Mouse (Mus musculus) kidney, embryonic 15.5 days (tissue): ENCODE data around the gene Btbd10. TPM values are rescaled to one million over a fixed set of nuclear protein-coding genes. Genes with fewer than 3 reads are reported as not detected.

Source experiments
- ATAC-seq: fragments of 200-750 bp; cut with Nextera tagmentation; replicated peaks from 2 replicates; pipeline ENCODE4 v1.8.0; 2017; ENCODE audit warnings: moderate TSS enrichment; ENCODE audit not compliant: low FRiP score
- H3K27ac ChIP-seq: fragments of 300-500 bp; sonication (generic); 2 replicates; pipeline ENCODE4 v1.5.1; 2015; ENCODE audit warnings: mild to moderate bottlenecking, inconsistent platforms
- H3K27me3 ChIP-seq: fragments of 300-500 bp; sonication (generic); 2 replicates; pipeline ENCODE4 v1.6.1; 2015; ENCODE audit warnings: inconsistent platforms
- H3K36me3 ChIP-seq: fragments of 300-500 bp; sonication (generic); 2 replicates; pipeline ENCODE4 v1.6.1; 2015; ENCODE audit warnings: inconsistent platforms
- H3K4me1 ChIP-seq: fragments of 300-500 bp; sonication (generic); 2 replicates; pipeline ENCODE4 v1.6.1; 2015; ENCODE audit warnings: inconsistent platforms
- H3K4me2 ChIP-seq: fragments of 300-500 bp; sonication (generic); 2 replicates; pipeline ENCODE4 v1.6.1; 2015; ENCODE audit warnings: moderate library complexity, mild to moderate bottlenecking, inconsistent platforms
- H3K4me3 ChIP-seq: fragments of 300-500 bp; sonication (generic); replicated peaks from 2 replicates; pipeline ENCODE4 v1.5.1; 2015; ENCODE audit warnings: mild to moderate bottlenecking, inconsistent platforms
- H3K9ac ChIP-seq: fragments of 300-500 bp; sonication (generic); 2 replicates; pipeline ENCODE4 v1.6.1; 2015; ENCODE audit warnings: mild to moderate bottlenecking, inconsistent platforms
- H3K9me3 ChIP-seq: fragments of 300-500 bp; sonication (generic); replicated peaks from 2 replicates; pipeline ENCODE4 v1.6.1; 2016; ENCODE audit warnings: inconsistent platforms
- WGBS: fragments of 180-500 bp; shearing (Covaris S2); methylation state at CpG from one replicate; pipeline ENCODE4 v1.1.7; 2015; ENCODE audit warnings: mixed read lengths; 5-methylcytosine and 5-hydroxymethylcytosine counted together
- polyA plus RNA-seq: library from polyadenylated mRNA; unstranded; fragments of >200 nt; fragmentation: Nextera tagmentation; extraction: Ambion mirVana; gene quantifications from 2 replicates; pipeline ENCODE4 v1.2.1, GENCODE M21; 2015

Btbd10 gene
- 21.9 and 22.2 TPM in 2 replicates for polyA plus RNA-seq

GRCm38 (mm10) chr7:113368746-113369619 lies at the start of gene Btbd10:
Btbd10 (minus strand) TSS chr7:113369392.
- WGBS = under 1% methylated on average over 64 of the region's 64 CpGs
- peak; percentile 99 for ATAC-seq
- H3K36me3 ChIP-seq = 0 out of 2 replicates have a peak, but pooled peaks cover 2% of the 10 kb centered on the region

GRCm38 (mm10) chr7:113416536-113416935 lies 47.3 kb upstream of the Btbd10 start:
- H3K9ac ChIP-seq = no peak overlapping the region
- no peaks in the 10 kb centered on the region for H3K27me3 ChIP-seq
- no peaks in the 10 kb centered on the region for H3K9me3 ChIP-seq
- 0 out of 2 replicates have a peak, but pooled peaks cover 5% of the 10 kb centered on the region for H3K4me1 ChIP-seq
- no peaks in the 10 kb centered on the region for H3K36me3 ChIP-seq
- WGBS = 100% methylated on average over 1 of the region's 1 CpGs
- ATAC-seq = no peak
- H3K4me3 ChIP-seq = no peak overlapping the region
- H3K4me2 ChIP-seq = no peak overlapping the region
- H3K27ac ChIP-seq = no peak overlapping the region

More at GRCm38 (mm10) chr7:113368746-113369619, at the start of gene Btbd10:
- H3K4me2 ChIP-seq = peak within 1 kb of the TSS; percentile 93
- H3K27me3 ChIP-seq = no peaks in the 10 kb centered on the region; the same call in 1 of the 2 replicates
- H3K9me3 ChIP-seq = no peaks in the 10 kb centered on the region
- peak within 1 kb of the TSS; percentile 96 for H3K27ac ChIP-seq
- peak within 1 kb of the TSS; percentile 84 for H3K9ac ChIP-seq
- peaks cover 14% of the 10 kb centered on the region for H3K4me1 ChIP-seq
- peak within 1 kb of the TSS; percentile 95 for H3K4me3 ChIP-seq

GRCm38 (mm10) chr7:113415256-113415655 lies 46.1 kb upstream of the Btbd10 start:
- ATAC-seq = no peak
- Histone ChIP-seq H3K4me3 (no peak overlapping the region), H3K4me2 (no peak overlapping the region), H3K9me3 (no peaks in the 10 kb centered on the region), H3K9ac (no peak overlapping the region), H3K36me3 (no peaks in the 10 kb centered on the region), H3K27me3 (no peaks in the 10 kb centered on the region), H3K4me1 (0 out of 2 replicates have a peak, but pooled peaks cover 5% of the 10 kb centered on the region), H3K27ac (no peak overlapping the region)
- 87% methylated on average over 3 of the region's 3 CpGs for WGBS

- no peaks in the 10 kb centered on the region for H3K27me3 ChIP-seq
- no peaks in the 10 kb centered on the region for H3K4me1 ChIP-seq
- no peaks in the 10 kb centered on the region for H3K9me3 ChIP-seq
- no peaks in the 10 kb centered on the region for H3K36me3 ChIP-seq
- H3K4me2 ChIP-seq = no peak overlapping the region
- no peak for ATAC-seq
- no peak overlapping the region for H3K4me3 ChIP-seq
- WGBS = 60% methylated on average over 5 of the region's 5 CpGs
- H3K27ac ChIP-seq = no peak overlapping the region
- no peak overlapping the region for H3K9ac ChIP-seq
Observed at GRCm38 (mm10) chr7:113408712-113409111, 39.5 kb upstream of the Btbd10 start.

- no peaks in the 10 kb centered on the region for H3K27me3 ChIP-seq
- no peak overlapping the region for H3K4me3 ChIP-seq
- ATAC-seq = no peak
- no peak overlapping the region for H3K27ac ChIP-seq
- H3K4me2 ChIP-seq = no peak overlapping the region
- H3K9ac ChIP-seq = no peak overlapping the region
- no peaks in the 10 kb centered on the region for H3K36me3 ChIP-seq
- no peaks in the 10 kb centered on the region for H3K9me3 ChIP-seq
- H3K4me1 ChIP-seq = no peaks in the 10 kb centered on the region
Observed at GRCm38 (mm10) chr7:113398083-113398482, 28.9 kb upstream of the Btbd10 start.

- no peak overlapping the region for H3K4me2 ChIP-seq
- no peaks in the 10 kb centered on the region for H3K36me3 ChIP-seq
- no peaks in the 10 kb centered on the region for H3K9me3 ChIP-seq
- H3K27ac ChIP-seq = no peak overlapping the region
- no peaks in the 10 kb centered on the region for H3K4me1 ChIP-seq
- H3K4me3 ChIP-seq = no peak overlapping the region
- H3K27me3 ChIP-seq = no peaks in the 10 kb centered on the region
- no peak for ATAC-seq
- WGBS = 86% methylated on average over 4 of the region's 4 CpGs
- no peak overlapping the region for H3K9ac ChIP-seq
Observed at GRCm38 (mm10) chr7:113396661-113397060, 27.5 kb upstream of the Btbd10 start.

GRCm38 (mm10) chr7:113391619-113392018 lies 22.4 kb upstream of the Btbd10 start:
- Histone ChIP-seq H3K9me3 (no peaks in the 10 kb centered on the region), H3K36me3 (no peaks in the 10 kb centered on the region), H3K9ac (no peak overlapping the region), H3K4me1 (no peaks in the 10 kb centered on the region), H3K4me2 (no peak overlapping the region), H3K27me3 (no peaks in the 10 kb centered on the region), H3K27ac (no peak overlapping the region), H3K4me3 (no peak overlapping the region)
- ATAC-seq = no peak
- WGBS = 86% methylated on average over 2 of the region's 2 CpGs

- Histone ChIP-seq H3K4me2 (no peak within 1 kb of the TSS), H3K27me3 (no peaks in the 10 kb centered on the region), H3K4me3 (no peak within 1 kb of the TSS), H3K9me3 (no peaks in the 10 kb centered on the region), H3K36me3 (no peaks in the 10 kb centered on the region), H3K27ac (no peak within 1 kb of the TSS), H3K4me1 (no peaks in the 10 kb centered on the region), H3K9ac (no peak within 1 kb of the TSS)
- no peak for ATAC-seq
- 88% methylated on average over 2 of the region's 2 CpGs for WGBS
Observed at GRCm38 (mm10) chr7:113388470-113388869, 19.3 kb upstream of the Btbd10 start, which contains the start of gene Pth. Pth (minus strand) TSS chr7:113388570.

- no peaks in the 10 kb centered on the region for H3K9me3 ChIP-seq
- H3K27me3 ChIP-seq = peaks cover 4% of the 10 kb centered on the region; the same call in 1 of the 2 replicates
- H3K4me3 ChIP-seq = no peak overlapping the region
- 0 out of 2 replicates have a peak overlapping the region, but pooled peaks have one; percentile 12 for H3K4me2 ChIP-seq
- peak; percentile 92 for ATAC-seq
- no peak overlapping the region for H3K27ac ChIP-seq
- WGBS = 25% methylated on average over 7 of the region's 7 CpGs
- H3K36me3 ChIP-seq = no peaks in the 10 kb centered on the region
- no peak overlapping the region for H3K9ac ChIP-seq
- no peaks in the 10 kb centered on the region for H3K4me1 ChIP-seq
Observed at GRCm38 (mm10) chr7:113377875-113378658, 8.9 kb upstream of the Btbd10 start.

- Histone ChIP-seq H3K4me3 (no peak overlapping the region), H3K4me1 (peaks cover 14% of the 10 kb centered on the region), H3K27me3 (no peaks in the 10 kb centered on the region; the same call in 1 of the 2 replicates), H3K9ac (no peak overlapping the region), H3K36me3 (no peaks in the 10 kb centered on the region), H3K4me2 (no peak overlapping the region), H3K9me3 (no peaks in the 10 kb centered on the region), H3K27ac (no peak overlapping the region)
- 73% methylated on average over 1 of the region's 1 CpGs for WGBS
- no peak for ATAC-seq
Observed at GRCm38 (mm10) chr7:113372682-113373081, 3.5 kb upstream of the Btbd10 start.

- peak overlapping the region; percentile 93 for H3K4me2 ChIP-seq
- no peaks in the 10 kb centered on the region; the same call in 1 of the 2 replicates for H3K27me3 ChIP-seq
- H3K9me3 ChIP-seq = no peaks in the 10 kb centered on the region
- H3K4me3 ChIP-seq = peak overlapping the region; percentile 95
- peaks cover 14% of the 10 kb centered on the region for H3K4me1 ChIP-seq
- peak overlapping the region; percentile 96 for H3K27ac ChIP-seq
- no peaks in the 10 kb centered on the region for H3K36me3 ChIP-seq
- peak; percentile 79 for ATAC-seq
- under 1% methylated on average over 44 of the region's 44 CpGs for WGBS
- peak overlapping the region; percentile 84 for H3K9ac ChIP-seq
Observed at GRCm38 (mm10) chr7:113369620-113370340, 588 bp upstream of the Btbd10 start.
